Mouse (Mus musculus): ENCODE measurements around the gene Prkn. TPM values are rescaled to one million over a fixed set of nuclear protein-coding genes. Genes with fewer than 3 reads are reported as not detected.

Prkn gene
- polyA plus RNA-seq, 1 experiment = 16.7 TPM

DNA sequence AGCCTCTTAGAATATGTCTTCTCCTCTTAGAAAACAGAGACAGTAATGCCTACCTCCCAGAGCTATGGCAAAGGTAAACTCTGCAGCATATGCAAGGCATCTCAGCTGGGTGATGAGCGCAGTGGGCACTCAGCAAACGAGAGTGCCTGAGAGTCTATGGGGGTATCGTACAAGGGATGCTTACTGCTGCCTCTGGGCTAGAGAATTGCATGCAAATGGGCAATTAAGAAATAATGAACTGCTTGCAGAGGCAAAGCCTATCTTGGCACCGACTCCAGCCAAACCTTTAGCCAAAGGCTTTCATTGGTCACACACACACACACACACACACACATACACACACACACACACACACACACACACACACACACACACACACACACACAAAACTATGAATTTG, 290.7 kb downstream of the Prkn start:
- 48% methylated on average over 4 of the region's 4 CpGs for WGBS
- DNase-seq = no peak
- TF ChIP-seq CTCF (IDR thresholded peaks at IDR 0.05; ENCODE audit: borderline replicate concordance, insufficient read depth, low read depth, low read length) = no peak
- no peak for TF ChIP-seq POLR2A (IDR thresholded peaks at IDR 0.05; ENCODE audit: borderline replicate concordance, insufficient read depth, low read length)

DNA sequence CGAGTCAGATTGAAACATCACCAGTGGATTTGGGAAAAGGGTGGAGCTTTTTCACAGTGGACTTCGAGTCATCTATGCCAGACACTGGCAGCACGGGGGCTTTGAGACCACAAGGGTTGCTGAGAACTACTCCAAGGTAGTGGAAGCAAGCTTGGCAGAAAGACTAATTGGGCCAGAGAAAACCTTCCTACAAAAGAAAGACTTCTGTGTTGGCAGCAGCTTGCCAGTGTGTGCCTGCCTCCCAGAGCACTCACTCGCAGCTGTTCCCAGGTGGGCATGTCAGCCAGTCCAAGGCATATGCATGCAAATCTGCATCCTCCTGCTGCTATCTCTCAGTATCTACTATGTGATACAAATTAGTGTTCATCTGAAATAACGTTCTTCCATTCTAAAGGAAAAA, 302.1 kb downstream of the Prkn start:
- no peak overlapping the region for H3K4me3 ChIP-seq (replicated peaks; ENCODE audit: insufficient read depth, low read depth, low read length)
- 47% methylated on average over 5 of the region's 5 CpGs for WGBS
- H3K27me3 ChIP-seq (ENCODE audit: control insufficient read depth, insufficient read depth, low read length) = no peaks in the 10 kb centered on the region
- no peak for DNase-seq
- no peak overlapping the region for H3K27ac ChIP-seq (ENCODE audit: insufficient read depth, low read length)
- TF ChIP-seq CTCF (IDR thresholded peaks at IDR 0.05; ENCODE audit: borderline replicate concordance, insufficient read depth, low read depth, low read length) (no peak), POLR2A (IDR thresholded peaks at IDR 0.05; ENCODE audit: borderline replicate concordance, insufficient read depth, low read length) (no peak)
- no peaks in the 10 kb centered on the region for H3K4me1 ChIP-seq (ENCODE audit: control insufficient read depth, insufficient read depth, low read length)

More for the DNA sequence above, 290.7 kb downstream of the Prkn start:
- Histone ChIP-seq H3K4me1 (ENCODE audit: control insufficient read depth, insufficient read depth, low read length) (0 out of 2 replicates have a peak, but pooled peaks cover 3% of the 10 kb centered on the region), H3K27me3 (ENCODE audit: control insufficient read depth, insufficient read depth, low read length) (no peaks in the 10 kb centered on the region), H3K27ac (ENCODE audit: insufficient read depth, low read length) (no peak overlapping the region), H3K4me3 (replicated peaks; ENCODE audit: insufficient read depth, low read depth, low read length) (no peak overlapping the region)

DNA sequence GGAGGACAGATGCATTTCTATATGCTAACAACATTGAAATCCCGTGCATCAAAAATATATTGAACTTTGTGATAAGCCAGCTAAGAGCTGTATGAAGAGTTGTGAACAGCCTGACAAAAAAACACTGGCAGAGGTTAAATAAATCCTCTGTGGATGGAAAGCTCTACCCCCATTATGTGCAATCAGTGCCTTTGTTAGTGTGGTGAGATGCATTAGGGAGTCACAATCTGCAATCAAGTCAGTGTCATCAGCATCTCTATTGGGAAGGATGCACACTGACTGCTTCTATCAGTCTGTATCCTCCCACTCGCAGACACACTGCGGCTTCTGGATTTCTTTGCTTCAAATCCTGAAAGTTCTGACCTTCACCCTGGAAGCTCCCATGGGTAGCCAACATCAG, 315.9 kb downstream of the Prkn start:
- no peaks in the 10 kb centered on the region for H3K27me3 ChIP-seq (ENCODE audit: control insufficient read depth, insufficient read depth, low read length)
- TF ChIP-seq CTCF (IDR thresholded peaks at IDR 0.05; ENCODE audit: borderline replicate concordance, insufficient read depth, low read depth, low read length) (no peak), POLR2A (IDR thresholded peaks at IDR 0.05; ENCODE audit: borderline replicate concordance, insufficient read depth, low read length) (no peak)
- DNase-seq = no peak
- no peak overlapping the region for H3K4me3 ChIP-seq (replicated peaks; ENCODE audit: insufficient read depth, low read depth, low read length)
- WGBS = 96% methylated on average over 3 of the region's 3 CpGs
- peaks cover 14% of the 10 kb centered on the region for H3K4me1 ChIP-seq (ENCODE audit: control insufficient read depth, insufficient read depth, low read length)
- H3K27ac ChIP-seq (ENCODE audit: insufficient read depth, low read length) = no peak overlapping the region

DNA sequence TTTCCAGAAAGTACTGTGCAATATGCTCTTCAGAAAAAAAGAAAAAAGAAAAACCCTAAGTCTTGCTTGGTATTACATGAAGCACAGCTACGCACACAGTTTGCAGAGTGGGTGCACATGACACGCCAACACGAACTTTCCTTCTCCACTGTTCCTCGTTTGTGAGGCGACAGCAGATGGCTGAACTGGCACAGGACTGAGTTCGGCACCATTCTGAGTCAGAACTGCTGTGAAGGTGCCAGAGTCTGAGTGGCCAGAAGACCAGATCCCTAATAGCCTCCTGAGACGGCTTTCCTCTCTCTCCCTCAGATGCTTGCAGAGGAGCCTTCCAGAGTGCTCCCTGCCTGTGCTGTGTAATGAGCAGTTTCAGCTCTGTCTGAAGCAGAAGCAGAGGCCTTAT, 317.4 kb downstream of the Prkn start:
- WGBS = 8% methylated on average over 7 of the region's 7 CpGs
- Histone ChIP-seq H3K27me3 (ENCODE audit: control insufficient read depth, insufficient read depth, low read length) (no peaks in the 10 kb centered on the region), H3K4me3 (replicated peaks; ENCODE audit: insufficient read depth, low read depth, low read length) (no peak overlapping the region), H3K4me1 (ENCODE audit: control insufficient read depth, insufficient read depth, low read length) (peaks cover 14% of the 10 kb centered on the region), H3K27ac (ENCODE audit: insufficient read depth, low read length) (0 out of 2 replicates have a peak overlapping the region, but pooled peaks have one; percentile 15)
- no peak for TF ChIP-seq POLR2A (IDR thresholded peaks at IDR 0.05; ENCODE audit: borderline replicate concordance, insufficient read depth, low read length)
- TF ChIP-seq CTCF (IDR thresholded peaks at IDR 0.05; ENCODE audit: borderline replicate concordance, insufficient read depth, low read depth, low read length) = no peak
- DNase-seq = peak; percentile 88 to 96

DNA sequence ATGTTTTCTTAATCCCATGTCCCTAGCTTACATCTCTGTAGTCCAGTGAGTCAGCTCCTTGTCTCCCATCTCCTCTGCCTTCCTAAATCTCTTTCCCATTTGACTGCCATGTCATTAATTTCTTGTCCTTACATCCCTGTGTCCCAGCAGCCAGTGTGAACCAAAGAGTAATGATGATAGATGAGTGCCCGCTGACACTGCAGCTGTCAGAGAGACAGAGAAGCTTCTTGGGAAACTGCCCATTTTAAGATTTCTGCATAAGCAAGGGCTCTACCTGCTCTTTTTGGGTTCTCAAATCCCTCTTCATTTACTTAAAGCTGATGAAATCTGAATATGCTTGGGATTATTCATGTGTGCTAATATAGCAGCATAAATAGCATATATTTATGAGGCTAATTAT, 321.3 kb downstream of the Prkn start:
- Histone ChIP-seq H3K27ac (ENCODE audit: insufficient read depth, low read length) (no peak overlapping the region), H3K4me1 (ENCODE audit: control insufficient read depth, insufficient read depth, low read length) (peaks cover 14% of the 10 kb centered on the region), H3K27me3 (ENCODE audit: control insufficient read depth, insufficient read depth, low read length) (no peaks in the 10 kb centered on the region), H3K4me3 (replicated peaks; ENCODE audit: insufficient read depth, low read depth, low read length) (no peak overlapping the region)
- peak in 1 of 2 experiments; percentile 37 for DNase-seq
- 55% methylated on average over 1 of the region's 1 CpGs for WGBS
- no peak for TF ChIP-seq POLR2A (IDR thresholded peaks at IDR 0.05; ENCODE audit: borderline replicate concordance, insufficient read depth, low read length)
- TF ChIP-seq CTCF (IDR thresholded peaks at IDR 0.05; ENCODE audit: borderline replicate concordance, insufficient read depth, low read depth, low read length) = no peak

DNA sequence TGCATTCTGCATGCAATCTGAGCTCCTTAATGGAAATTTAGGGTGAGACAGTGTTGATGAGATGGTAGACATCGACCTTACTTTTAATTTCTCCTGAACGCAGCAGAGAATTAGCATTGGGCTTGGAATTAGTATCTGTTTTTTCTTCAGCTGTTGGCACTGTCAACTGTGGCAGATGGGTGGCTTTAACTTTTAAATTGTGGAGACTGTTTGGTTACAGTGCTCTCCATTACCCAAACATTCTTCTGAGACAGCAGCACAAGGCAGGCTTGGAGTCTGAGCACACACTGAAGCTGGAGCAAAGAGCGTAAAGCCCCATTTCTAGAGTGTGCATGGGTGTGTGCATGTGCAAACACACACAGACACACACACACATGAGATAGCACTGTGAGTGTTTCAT, 322.6 kb downstream of the Prkn start:
- Histone ChIP-seq H3K4me1 (ENCODE audit: control insufficient read depth, insufficient read depth, low read length) (peaks cover 4% of the 10 kb centered on the region), H3K27me3 (ENCODE audit: control insufficient read depth, insufficient read depth, low read length) (no peaks in the 10 kb centered on the region), H3K27ac (ENCODE audit: insufficient read depth, low read length) (no peak overlapping the region), H3K4me3 (replicated peaks; ENCODE audit: insufficient read depth, low read depth, low read length) (no peak overlapping the region)
- TF ChIP-seq CTCF (IDR thresholded peaks at IDR 0.05; ENCODE audit: borderline replicate concordance, insufficient read depth, low read depth, low read length) = no peak
- no peak for TF ChIP-seq POLR2A (IDR thresholded peaks at IDR 0.05; ENCODE audit: borderline replicate concordance, insufficient read depth, low read length)
- DNase-seq = peak in 1 of 2 experiments; percentile 31
- WGBS = 36% methylated on average over 3 of the region's 3 CpGs

DNA sequence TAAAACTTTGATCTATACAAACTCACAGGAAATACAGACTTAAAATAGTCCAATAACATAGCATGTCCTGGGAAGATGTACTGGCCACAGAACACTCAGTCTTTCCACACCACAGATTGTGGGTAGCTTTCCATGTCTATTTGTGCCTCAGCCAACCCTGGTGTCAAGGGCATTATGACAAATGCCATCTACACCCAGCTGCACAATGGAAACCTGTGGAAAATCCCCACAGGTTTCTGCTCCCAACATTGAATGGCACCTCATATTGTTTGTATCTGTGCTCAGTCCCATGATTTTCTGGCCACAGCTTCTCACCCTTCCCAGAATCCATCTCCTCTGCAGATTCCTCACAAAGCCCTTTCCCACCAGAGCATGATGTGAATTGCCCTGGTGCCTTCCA, 347.2 kb downstream of the Prkn start:
- DNase-seq = no peak
- Histone ChIP-seq H3K4me3 (replicated peaks; ENCODE audit: insufficient read depth, low read depth, low read length) (no peak overlapping the region), H3K27ac (ENCODE audit: insufficient read depth, low read length) (no peak overlapping the region), H3K4me1 (ENCODE audit: control insufficient read depth, insufficient read depth, low read length) (peaks cover 2% of the 10 kb centered on the region), H3K27me3 (ENCODE audit: control insufficient read depth, insufficient read depth, low read length) (no peaks in the 10 kb centered on the region)
- TF ChIP-seq CTCF (IDR thresholded peaks at IDR 0.05; ENCODE audit: borderline replicate concordance, insufficient read depth, low read depth, low read length) (no peak), POLR2A (IDR thresholded peaks at IDR 0.05; ENCODE audit: borderline replicate concordance, insufficient read depth, low read length) (no peak)

DNA sequence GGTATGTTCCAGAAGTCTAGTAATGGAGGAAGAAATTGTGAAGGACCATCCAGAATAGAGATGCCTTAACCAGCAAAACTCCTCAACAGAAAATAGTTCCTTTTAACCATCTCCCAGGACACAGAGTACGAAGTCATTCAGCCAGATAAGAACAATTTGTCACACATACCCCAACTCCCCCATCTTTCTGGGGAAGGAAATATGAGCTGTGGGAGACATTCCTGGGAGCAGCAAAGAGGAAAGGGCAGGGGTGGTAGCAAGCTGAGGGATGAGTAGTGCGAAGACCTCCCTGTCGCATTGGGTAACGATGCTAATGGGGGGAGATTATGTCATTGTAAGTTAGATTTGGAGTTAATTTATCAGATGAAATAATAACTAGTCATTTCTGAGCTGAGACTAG, 348.3 kb downstream of the Prkn start:
- DNase-seq = no peak

More for the DNA sequence above, 348.3 kb downstream of the Prkn start:
- Histone ChIP-seq H3K4me1 (ENCODE audit: control insufficient read depth, insufficient read depth, low read length) (peaks cover 2% of the 10 kb centered on the region), H3K27me3 (ENCODE audit: control insufficient read depth, insufficient read depth, low read length) (no peaks in the 10 kb centered on the region), H3K4me3 (replicated peaks; ENCODE audit: insufficient read depth, low read depth, low read length) (no peak overlapping the region), H3K27ac (ENCODE audit: insufficient read depth, low read length) (no peak overlapping the region)
- 92% methylated on average over 4 of the region's 4 CpGs for WGBS
- TF ChIP-seq POLR2A (IDR thresholded peaks at IDR 0.05; ENCODE audit: borderline replicate concordance, insufficient read depth, low read length) = no peak
- TF ChIP-seq CTCF (IDR thresholded peaks at IDR 0.05; ENCODE audit: borderline replicate concordance, insufficient read depth, low read depth, low read length) = no peak

All from cerebellum, adult 2 months (tissue).